Mouse (Mus musculus) stomach, embryonic 16.5 days (tissue): ENCODE data around the gene Tex45. TPM values are rescaled to one million over a fixed set of nuclear protein-coding genes. Genes with fewer than 3 reads are reported as not detected.

Experiments
- polyA plus RNA-seq: library from polyadenylated mRNA; unstranded; fragments of >200 nt; fragmentation: Nextera tagmentation; extraction: Ambion mirVana; gene quantifications from 2 replicates; pipeline ENCODE4 v1.2.1, GENCODE M21; 2015

Tex45 gene
- polyA plus RNA-seq, 1 experiment from 2014 or later = not detected

Other genes with a start within 250 kb of the Tex45 start
- 26.6 and 31.4 TPM in 2 replicates for gene Insr, start 191.2 kb upstream of the Tex45 start, polyA plus RNA-seq
- 0.92 and 0.93 TPM in 2 replicates for gene A430078G23Rik, start 117.4 kb upstream of the Tex45 start, polyA plus RNA-seq
- gene Arhgef18, start 77.9 kb upstream of the Tex45 start, polyA plus RNA-seq = 10.0 and 10.5 TPM in 2 replicates
- gene Pex11g, start 3.2 kb upstream of the Tex45 start, polyA plus RNA-seq = 10.8 and 12.1 TPM in 2 replicates
- gene Zfp358, start 22.3 kb downstream of the Tex45 start, polyA plus RNA-seq = 32.1 and 32.4 TPM in 2 replicates
- gene Mcoln1, start 29.6 kb downstream of the Tex45 start, polyA plus RNA-seq = 42.4 and 51.4 TPM in 2 replicates
- gene Pnpla6, start 44.5 kb downstream of the Tex45 start, polyA plus RNA-seq = 36.0 and 37.6 TPM in 2 replicates
- 0.97 and 1.1 TPM in 2 replicates for gene C330021F23Rik, start 97.1 kb downstream of the Tex45 start, polyA plus RNA-seq
- 11.5 and 13.2 TPM in 2 replicates for gene Camsap3, start 116.4 kb downstream of the Tex45 start, polyA plus RNA-seq
- 50.8 and 60.3 TPM in 2 replicates for gene Xab2, start 150.5 kb downstream of the Tex45 start, polyA plus RNA-seq
- gene Pet100, start 150.7 kb downstream of the Tex45 start, polyA plus RNA-seq = 91.3 and 106 TPM in 2 replicates
- 0.19 TPM in 1 of 2 replicates, not detected in the other for gene Pcp2, start 154.7 kb downstream of the Tex45 start, polyA plus RNA-seq
- gene Stxbp2, start 160.1 kb downstream of the Tex45 start, polyA plus RNA-seq = 121 and 144 TPM in 2 replicates
- not detected in 2 replicates for gene Retn, start 184.9 kb downstream of the Tex45 start, polyA plus RNA-seq
- 2.1 and 2.7 TPM in 2 replicates for gene Mcemp1, start 194.9 kb downstream of the Tex45 start, polyA plus RNA-seq
- 9.2 and 9.5 TPM in 2 replicates for gene Fcor, start 201.5 kb downstream of the Tex45 start, polyA plus RNA-seq
- gene Trappc5, start 205.4 kb downstream of the Tex45 start, polyA plus RNA-seq = 38.0 and 38.5 TPM in 2 replicates
- 0.17 and 0.20 TPM in 2 replicates for gene Fcer2a, start 223.3 kb downstream of the Tex45 start, polyA plus RNA-seq
- gene Clec4g, start 249.8 kb downstream of the Tex45 start, polyA plus RNA-seq = 0.19 and 0.45 TPM in 2 replicates